Mouse (Mus musculus) hindbrain, embryonic 11.5 days (tissue): Measurements from ENCODE around the gene Foxn3. TPM values are rescaled to one million over a fixed set of nuclear protein-coding genes. Genes with fewer than 3 reads are reported as not detected.

Experiments used
- ATAC-seq: fragments of 200-750 bp; cut with Nextera tagmentation; 2 replicates; pipeline ENCODE4 v1.8.0; 2017; ENCODE audit warnings: mild to moderate bottlenecking, moderate TSS enrichment, moderate library complexity; ENCODE audit not compliant: low FRiP score
- DNase-seq: peaks from one replicate; pipeline ENCODE4 v3.0.0-alpha.2; 2015; ENCODE audit warnings: low spot score
- H3K27ac ChIP-seq: fragments of 300-500 bp; sonication (generic); 2 replicates; pipeline ENCODE4 v1.5.1; 2014; ENCODE audit warnings: mild to moderate bottlenecking, low read depth, low read length
- H3K27me3 ChIP-seq: fragments of 300-500 bp; sonication (generic); 2 replicates; pipeline ENCODE4 v1.6.1; 2014; ENCODE audit warnings: mild to moderate bottlenecking, low read length, moderate library complexity, mixed read lengths; ENCODE audit not compliant: control insufficient read depth, insufficient read depth
- H3K36me3 ChIP-seq: fragments of 300-500 bp; sonication (generic); 2 replicates; pipeline ENCODE4 v1.6.1; 2014; ENCODE audit warnings: mild to moderate bottlenecking, low read length, moderate library complexity, mixed read lengths; ENCODE audit not compliant: control insufficient read depth, insufficient read depth
- H3K4me1 ChIP-seq: fragments of 300-500 bp; sonication (generic); replicated peaks from 2 replicates; pipeline ENCODE4 v1.6.1; 2014; ENCODE audit warnings: low read length, mixed read lengths; ENCODE audit not compliant: control insufficient read depth, insufficient read depth
- H3K4me2 ChIP-seq: fragments of 300-500 bp; sonication (generic); replicated peaks from 2 replicates; pipeline ENCODE4 v1.6.1; 2014; ENCODE audit warnings: mild to moderate bottlenecking, low read depth, low read length
- H3K4me3 ChIP-seq: fragments of 300-500 bp; sonication (generic); 2 replicates; pipeline ENCODE4 v1.5.1; 2014; ENCODE audit warnings: low read depth, low read length
- H3K9ac ChIP-seq: fragments of 300-500 bp; sonication (generic); 2 replicates; pipeline ENCODE4 v1.6.1; 2014; ENCODE audit warnings: low read depth, low read length
- H3K9me3 ChIP-seq: fragments of 300-500 bp; sonication (generic); 2 replicates; pipeline ENCODE4 v1.6.1; 2016; ENCODE audit warnings: low read length; ENCODE audit not compliant: control insufficient read depth
- WGBS: fragments of 180-500 bp; shearing (Covaris S2); extraction: QIAGEN DNeasy Blood & Tissue Kit; methylation state at CpG from one replicate; pipeline ENCODE4 v1.1.7; 2014; 5-methylcytosine and 5-hydroxymethylcytosine counted together
- polyA plus RNA-seq: library from polyadenylated mRNA; unstranded; fragments of >200 nt; fragmentation: Nextera tagmentation; extraction: Ambion mirVana; gene quantifications from 2 replicates; pipeline ENCODE4 v1.2.1, GENCODE M21; 2014

Foxn3 gene
- polyA plus RNA-seq, 1 experiment from 2014 or later, result 91.6 TPM

DNA sequence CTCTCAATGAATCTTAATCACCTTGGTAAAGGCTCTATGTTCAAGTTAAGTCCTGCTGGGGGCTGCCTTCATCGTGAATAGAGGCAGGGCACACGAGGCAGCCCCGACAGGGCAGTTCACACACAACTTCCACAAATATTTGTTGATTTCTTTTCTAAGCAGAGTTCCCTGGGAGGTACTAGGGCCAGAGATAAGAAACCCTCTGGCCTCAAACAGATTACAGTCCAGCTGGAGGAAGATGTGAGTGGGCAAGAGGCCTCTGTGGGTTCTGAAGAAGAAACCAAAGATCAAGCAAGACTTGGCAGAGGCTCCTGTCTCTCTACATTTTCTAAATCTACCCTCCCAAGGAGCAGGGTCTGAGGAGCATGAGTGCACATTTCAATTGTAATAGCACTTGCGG, 283.1 kb downstream of the Foxn3 start:
- no peaks in the 10 kb centered on the region for H3K9me3 ChIP-seq
- H3K4me2 ChIP-seq, result no peak overlapping the region
- ATAC-seq (no peak), DNase-seq (no peak)
- H3K27ac ChIP-seq, result no peak overlapping the region
- H3K4me1 ChIP-seq, result peaks cover 7% of the 10 kb centered on the region
- H3K4me3 ChIP-seq, result no peak overlapping the region
- WGBS, result 81% methylated on average over 4 of the region's 4 CpGs
- no peaks in the 10 kb centered on the region for H3K27me3 ChIP-seq
- no peaks in the 10 kb centered on the region for H3K36me3 ChIP-seq
- H3K9ac ChIP-seq, result no peak overlapping the region

DNA sequence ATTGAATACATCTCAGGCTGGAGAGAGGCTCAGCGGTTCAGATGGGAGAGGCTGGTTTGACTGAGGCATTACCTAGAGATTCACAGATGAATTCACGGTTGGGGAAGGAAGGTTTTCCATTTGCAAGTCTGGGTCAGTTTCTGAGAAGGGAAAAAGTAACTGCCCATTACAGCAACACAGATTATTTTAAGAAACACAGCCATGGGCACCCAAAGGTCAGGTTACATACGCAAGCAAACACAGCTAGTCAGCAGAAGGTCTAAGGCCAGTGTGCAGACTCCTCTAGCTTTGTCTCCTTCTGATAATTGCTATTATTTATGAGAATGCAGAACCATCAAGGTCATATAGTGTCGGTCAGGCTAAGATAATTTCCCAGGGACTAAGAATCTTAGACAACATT, 284.0 kb downstream of the Foxn3 start:
- H3K4me3 ChIP-seq, result no peak overlapping the region
- no peak overlapping the region for H3K27ac ChIP-seq
- no peak overlapping the region for H3K4me2 ChIP-seq
- H3K9me3 ChIP-seq, result no peaks in the 10 kb centered on the region
- H3K36me3 ChIP-seq, result no peaks in the 10 kb centered on the region
- H3K27me3 ChIP-seq, result no peaks in the 10 kb centered on the region
- no peak overlapping the region for H3K9ac ChIP-seq
- WGBS, result 92% methylated on average over 4 of the region's 4 CpGs
- H3K4me1 ChIP-seq, result peaks cover under 1% of the 10 kb centered on the region; the same call in 1 of the 2 replicates
- ATAC-seq (no peak), DNase-seq (no peak)

GRCm38 (mm10) chr12:99274589-99274988, 288.8 kb downstream of the Foxn3 start:
- Histone ChIP-seq H3K4me2 (no peak overlapping the region), H3K36me3 (no peaks in the 10 kb centered on the region), H3K27ac (no peak overlapping the region), H3K27me3 (no peaks in the 10 kb centered on the region), H3K9me3 (no peaks in the 10 kb centered on the region), H3K4me3 (no peak overlapping the region), H3K9ac (no peak overlapping the region), H3K4me1 (no peaks in the 10 kb centered on the region)
- ATAC-seq, result no peak
- no peak for DNase-seq
- WGBS, result 77% methylated on average over 1 of the region's 1 CpGs

GRCm38 (mm10) chr12:99269396-99269795, 294.0 kb downstream of the Foxn3 start:
- Histone ChIP-seq H3K9ac (no peak overlapping the region), H3K36me3 (no peaks in the 10 kb centered on the region), H3K4me1 (no peaks in the 10 kb centered on the region), H3K4me3 (no peak overlapping the region), H3K4me2 (no peak overlapping the region), H3K27ac (no peak overlapping the region), H3K9me3 (no peaks in the 10 kb centered on the region), H3K27me3 (no peaks in the 10 kb centered on the region)
- no peak for ATAC-seq
- no peak for DNase-seq
- WGBS, result 59% methylated on average over 8 of the region's 8 CpGs

- no peak overlapping the region for H3K9ac ChIP-seq
- no peaks in the 10 kb centered on the region for H3K4me1 ChIP-seq
- no peak overlapping the region for H3K4me2 ChIP-seq
- WGBS, result 66% methylated on average over 11 of the region's 11 CpGs
- no peak overlapping the region for H3K4me3 ChIP-seq
- H3K36me3 ChIP-seq, result no peaks in the 10 kb centered on the region
- DNase-seq (no peak), ATAC-seq (no peak)
- H3K27ac ChIP-seq, result no peak overlapping the region
- H3K27me3 ChIP-seq, result no peaks in the 10 kb centered on the region
- H3K9me3 ChIP-seq, result no peaks in the 10 kb centered on the region
Observed at GRCm38 (mm10) chr12:99268954-99269353, 294.4 kb downstream of the Foxn3 start.

DNA sequence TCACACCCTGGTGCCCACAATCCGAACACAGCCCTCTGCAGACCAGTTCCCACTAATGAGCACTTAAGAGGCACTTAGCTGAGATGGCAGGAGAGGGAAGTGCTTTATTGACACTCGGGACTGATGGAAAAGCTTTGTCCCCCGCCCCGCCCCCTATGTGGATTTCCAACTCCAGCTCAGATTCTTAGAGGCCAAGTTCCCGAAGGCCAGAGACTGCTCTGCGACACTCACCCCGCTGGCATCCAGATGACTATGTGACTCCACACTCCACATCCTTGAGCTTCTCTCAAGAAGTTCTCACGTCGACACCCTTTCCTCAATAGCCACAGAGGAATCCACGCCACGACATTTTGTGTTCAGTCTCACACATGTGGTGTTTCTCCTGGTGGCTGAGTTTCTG, 295.6 kb downstream of the Foxn3 start:
- no peak overlapping the region for H3K9ac ChIP-seq
- no peak overlapping the region for H3K27ac ChIP-seq
- no peak for DNase-seq
- H3K27me3 ChIP-seq, result no peaks in the 10 kb centered on the region
- 83% methylated on average over 11 of the region's 11 CpGs for WGBS
- H3K36me3 ChIP-seq, result no peaks in the 10 kb centered on the region
- H3K4me2 ChIP-seq, result no peak overlapping the region
- H3K4me1 ChIP-seq, result no peaks in the 10 kb centered on the region
- H3K9me3 ChIP-seq, result no peaks in the 10 kb centered on the region
- no peak overlapping the region for H3K4me3 ChIP-seq
- no peak for ATAC-seq

DNA sequence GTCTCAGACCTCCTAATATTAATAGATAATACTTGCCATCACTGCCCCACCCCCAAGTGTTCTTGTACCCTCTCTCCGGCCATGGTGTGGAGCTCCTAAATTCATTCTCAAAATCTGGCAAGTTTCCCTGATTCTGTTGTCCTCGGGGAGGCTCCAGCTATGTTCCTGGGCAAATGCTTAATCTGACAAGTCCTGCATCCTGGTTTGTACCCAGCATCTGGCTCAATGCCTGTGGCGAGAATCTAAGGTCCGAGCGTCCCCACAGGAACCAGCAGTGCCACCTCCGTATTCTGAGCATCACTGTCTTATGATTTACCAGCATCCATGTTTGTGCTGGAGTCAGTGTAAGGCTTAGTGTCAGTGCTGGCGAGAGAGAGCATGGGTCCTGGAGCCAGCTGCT, 296.9 kb downstream of the Foxn3 start:
- Histone ChIP-seq H3K9ac (no peak overlapping the region), H3K4me1 (no peaks in the 10 kb centered on the region)
- 93% methylated on average over 7 of the region's 7 CpGs for WGBS

DNA sequence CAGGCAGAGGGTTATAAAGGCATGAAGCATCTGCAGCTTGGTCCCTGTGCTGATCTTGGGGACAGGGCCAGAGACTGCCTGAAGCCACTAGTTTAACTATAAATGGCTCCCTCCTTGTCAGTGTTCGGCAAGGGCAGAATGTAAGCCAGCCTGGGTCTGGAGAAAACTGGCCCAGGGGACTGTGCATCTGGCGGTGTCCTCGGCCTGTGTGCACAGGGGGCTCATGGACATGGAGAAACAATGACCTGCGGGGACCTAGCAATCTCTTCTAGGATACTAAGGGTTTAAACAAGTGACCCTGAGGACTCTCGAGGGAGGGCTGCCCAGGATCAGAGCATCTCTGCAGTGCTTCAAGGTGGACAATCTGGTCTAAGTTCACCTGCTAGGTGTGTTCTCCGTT, 297.6 kb downstream of the Foxn3 start:
- ATAC-seq (no peak), DNase-seq (no peak)
- Histone ChIP-seq H3K27me3 (no peaks in the 10 kb centered on the region), H3K4me3 (no peak overlapping the region), H3K9me3 (no peaks in the 10 kb centered on the region), H3K27ac (no peak overlapping the region), H3K36me3 (no peaks in the 10 kb centered on the region), H3K9ac (no peak overlapping the region), H3K4me1 (no peaks in the 10 kb centered on the region), H3K4me2 (no peak overlapping the region)
- 92% methylated on average over 6 of the region's 6 CpGs for WGBS

More for the DNA sequence above, 296.9 kb downstream of the Foxn3 start:
- H3K27ac ChIP-seq, result no peak overlapping the region
- H3K36me3 ChIP-seq, result no peaks in the 10 kb centered on the region
- H3K4me3 ChIP-seq, result no peak overlapping the region
- DNase-seq, result no peak
- no peak for ATAC-seq
- H3K4me2 ChIP-seq, result no peak overlapping the region
- H3K9me3 ChIP-seq, result no peaks in the 10 kb centered on the region
- H3K27me3 ChIP-seq, result no peaks in the 10 kb centered on the region

DNA sequence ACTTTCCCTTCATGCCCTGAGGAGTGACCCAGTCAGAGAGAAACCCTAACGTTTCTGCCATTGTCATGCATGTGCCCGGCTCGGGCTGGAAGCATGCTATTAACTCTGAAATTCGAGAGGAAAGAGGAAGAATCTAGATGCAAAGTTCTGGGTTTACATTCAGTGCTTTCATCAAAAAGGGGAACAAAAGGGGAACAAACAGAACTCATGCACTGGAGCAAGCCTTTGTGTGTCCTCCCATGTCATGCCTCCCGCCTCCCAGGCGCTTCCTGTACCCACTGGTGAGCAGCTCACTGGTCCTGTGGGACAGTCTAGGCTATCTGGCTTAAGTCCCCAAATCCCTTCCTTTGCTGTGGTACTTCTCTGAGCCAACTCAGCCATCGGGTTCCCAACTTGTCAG, 299.0 kb downstream of the Foxn3 start:
- ATAC-seq (no peak), DNase-seq (no peak)
- H3K9me3 ChIP-seq, result no peaks in the 10 kb centered on the region
- H3K4me2 ChIP-seq, result no peak overlapping the region
- no peak overlapping the region for H3K9ac ChIP-seq
- no peaks in the 10 kb centered on the region for H3K36me3 ChIP-seq
- no peaks in the 10 kb centered on the region for H3K4me1 ChIP-seq
- 82% methylated on average over 7 of the region's 7 CpGs for WGBS
- H3K27ac ChIP-seq, result no peak overlapping the region
- no peaks in the 10 kb centered on the region for H3K27me3 ChIP-seq
- H3K4me3 ChIP-seq, result no peak overlapping the region
